Mouse (Mus musculus): ENCODE measurements around the gene Olfr1293-ps. TPM values are rescaled to one million over a fixed set of nuclear protein-coding genes. Genes with fewer than 3 reads are reported as not detected.

The Olfr1293-ps gene
- not detected in 2 replicates for polyA plus RNA-seq (2015; fragmentation: Nextera tagmentation; extraction: Ambion mirVana)

- Histone ChIP-seq H3K27ac (no peak within 1 kb of the TSS), H3K9ac (replicated peaks) (no peak within 1 kb of the TSS), H3K4me1 (replicated peaks) (no peaks in the 10 kb centered on the region), H3K4me3 (replicated peaks) (no peak within 1 kb of the TSS), H3K9me3 (no peaks in the 10 kb centered on the region), H3K27me3 (no peaks in the 10 kb centered on the region), H3K4me2 (replicated peaks) (no peak within 1 kb of the TSS), H3K36me3 (no peaks in the 10 kb centered on the region)
- WGBS: 91% methylated on average over 1 of the region's 1 CpGs
- no peak for ATAC-seq
Observed at GRCm38 (mm10) chr2:111524903-111525302, at the start of gene Olfr1293-ps. Gene Olfr1293-ps, plus strand, starts transcription at chr2:111525203.

- H3K27ac ChIP-seq: no peak within 1 kb of the TSS
- H3K4me2 ChIP-seq (replicated peaks): no peak within 1 kb of the TSS
- H3K4me1 ChIP-seq (replicated peaks): no peaks in the 10 kb centered on the region
- 71% methylated on average over 1 of the region's 1 CpGs for WGBS
- ATAC-seq: no peak
- H3K36me3 ChIP-seq: no peaks in the 10 kb centered on the region
- no peaks in the 10 kb centered on the region for H3K27me3 ChIP-seq
- H3K9me3 ChIP-seq: no peaks in the 10 kb centered on the region
- no peak within 1 kb of the TSS for H3K4me3 ChIP-seq (replicated peaks)
- H3K9ac ChIP-seq (replicated peaks): no peak within 1 kb of the TSS
Observed at GRCm38 (mm10) chr2:111480519-111480918, 44.5 kb upstream of the Olfr1293-ps start, which contains the start of gene Olfr1289. Gene Olfr1289, plus strand, starts transcription at chr2:111480819.

GRCm38 (mm10) chr2:111493729-111494128 is 31.3 kb upstream of the Olfr1293-ps start, which contains the start of gene Olfr1290:
Gene Olfr1290, minus strand, starts transcription at chr2:111493829.
- WGBS: 90% methylated on average over 5 of the region's 5 CpGs
- Histone ChIP-seq H3K4me3 (replicated peaks) (no peak within 1 kb of the TSS), H3K27me3 (no peaks in the 10 kb centered on the region), H3K9me3 (no peaks in the 10 kb centered on the region), H3K27ac (no peak within 1 kb of the TSS), H3K4me2 (replicated peaks) (no peak within 1 kb of the TSS), H3K36me3 (no peaks in the 10 kb centered on the region), H3K9ac (replicated peaks) (no peak within 1 kb of the TSS), H3K4me1 (replicated peaks) (no peaks in the 10 kb centered on the region)
- no peak for ATAC-seq

GRCm38 (mm10) chr2:111496880-111497279 is 28.1 kb upstream of the Olfr1293-ps start, which contains the start of gene Olfr1291-ps1:
Gene Olfr1291-ps1, plus strand, starts transcription at chr2:111497180.
- Histone ChIP-seq H3K27me3 (no peaks in the 10 kb centered on the region), H3K4me2 (replicated peaks) (no peak within 1 kb of the TSS), H3K4me3 (replicated peaks) (no peak within 1 kb of the TSS), H3K27ac (no peak within 1 kb of the TSS), H3K9me3 (no peaks in the 10 kb centered on the region), H3K9ac (replicated peaks) (no peak within 1 kb of the TSS), H3K4me1 (replicated peaks) (no peaks in the 10 kb centered on the region), H3K36me3 (no peaks in the 10 kb centered on the region)
- ATAC-seq: no peak
- 87% methylated on average over 3 of the region's 3 CpGs for WGBS

GRCm38 (mm10) chr2:111517451-111517850 is 7.6 kb upstream of the Olfr1293-ps start:
- no peak for ATAC-seq
- Histone ChIP-seq H3K4me3 (replicated peaks) (no peak overlapping the region), H3K9me3 (no peaks in the 10 kb centered on the region), H3K27me3 (no peaks in the 10 kb centered on the region), H3K27ac (no peak overlapping the region), H3K4me2 (replicated peaks) (no peak overlapping the region), H3K9ac (replicated peaks) (no peak overlapping the region), H3K4me1 (replicated peaks) (no peaks in the 10 kb centered on the region), H3K36me3 (no peaks in the 10 kb centered on the region)
- WGBS: 91% methylated on average over 10 of the region's 10 CpGs

GRCm38 (mm10) chr2:111540191-111540590 is 15.2 kb downstream of the Olfr1293-ps start, which contains the start of gene Olfr1294:
Gene Olfr1294, minus strand, starts transcription at chr2:111540291.
- no peak within 1 kb of the TSS for H3K27ac ChIP-seq
- 54% methylated on average over 1 of the region's 1 CpGs for WGBS
- no peak within 1 kb of the TSS for H3K4me3 ChIP-seq (replicated peaks)
- no peaks in the 10 kb centered on the region for H3K27me3 ChIP-seq
- no peaks in the 10 kb centered on the region for H3K36me3 ChIP-seq
- no peaks in the 10 kb centered on the region for H3K4me1 ChIP-seq (replicated peaks)
- no peak within 1 kb of the TSS for H3K4me2 ChIP-seq (replicated peaks)
- H3K9ac ChIP-seq (replicated peaks): no peak within 1 kb of the TSS
- ATAC-seq: no peak
- H3K9me3 ChIP-seq: no peaks in the 10 kb centered on the region

- Histone ChIP-seq H3K9me3 (no peaks in the 10 kb centered on the region), H3K36me3 (no peaks in the 10 kb centered on the region), H3K27ac (no peak within 1 kb of the TSS), H3K27me3 (no peaks in the 10 kb centered on the region), H3K4me3 (replicated peaks) (no peak within 1 kb of the TSS), H3K4me1 (replicated peaks) (no peaks in the 10 kb centered on the region), H3K4me2 (replicated peaks) (no peak within 1 kb of the TSS), H3K9ac (replicated peaks) (no peak within 1 kb of the TSS)
- ATAC-seq: no peak
Observed at GRCm38 (mm10) chr2:111569581-111569980, 44.6 kb downstream of the Olfr1293-ps start, which contains the start of gene Olfr1295. Gene Olfr1295, minus strand, starts transcription at chr2:111569681.

Other genes with a start within 250 kb of the Olfr1293-ps start
- not detected in 2 replicates for gene Olfr1278, start 235.1 kb upstream of the Olfr1293-ps start, polyA plus RNA-seq (2015; fragmentation: Nextera tagmentation; extraction: Ambion mirVana)
- not detected in 2 replicates for gene Olfr1279, start 224.6 kb upstream of the Olfr1293-ps start, polyA plus RNA-seq (2015; fragmentation: Nextera tagmentation; extraction: Ambion mirVana)
- not detected in 2 replicates for gene Olfr1280, start 211.2 kb upstream of the Olfr1293-ps start, polyA plus RNA-seq (2015; fragmentation: Nextera tagmentation; extraction: Ambion mirVana)
- not detected in 2 replicates for gene Olfr1281, start 198.7 kb upstream of the Olfr1293-ps start, polyA plus RNA-seq (2015; fragmentation: Nextera tagmentation; extraction: Ambion mirVana)
- not detected in 2 replicates for gene Olfr1282, start 189.1 kb upstream of the Olfr1293-ps start, polyA plus RNA-seq (2015; fragmentation: Nextera tagmentation; extraction: Ambion mirVana)
- gene Olfr1283, start 158.4 kb upstream of the Olfr1293-ps start, polyA plus RNA-seq (2015; fragmentation: Nextera tagmentation; extraction: Ambion mirVana): not detected in 2 replicates
- gene Olfr1284, start 149.7 kb upstream of the Olfr1293-ps start, polyA plus RNA-seq (2015; fragmentation: Nextera tagmentation; extraction: Ambion mirVana): not detected in 2 replicates
- gene Olfr1286, start 102.1 kb upstream of the Olfr1293-ps start, polyA plus RNA-seq (2015; fragmentation: Nextera tagmentation; extraction: Ambion mirVana): not detected in 2 replicates
- gene Olfr1287, start 76.1 kb upstream of the Olfr1293-ps start, polyA plus RNA-seq (2015; fragmentation: Nextera tagmentation; extraction: Ambion mirVana): not detected in 2 replicates
- not detected in 2 replicates for gene Olfr1288, start 51.1 kb upstream of the Olfr1293-ps start, polyA plus RNA-seq (2015; fragmentation: Nextera tagmentation; extraction: Ambion mirVana)
- not detected in 2 replicates for gene Olfr1289, start 44.4 kb upstream of the Olfr1293-ps start, polyA plus RNA-seq (2015; fragmentation: Nextera tagmentation; extraction: Ambion mirVana)
- not detected in 2 replicates for gene Olfr1290, start 31.4 kb upstream of the Olfr1293-ps start, polyA plus RNA-seq (2015; fragmentation: Nextera tagmentation; extraction: Ambion mirVana)
- gene Olfr1291-ps1, start 28.0 kb upstream of the Olfr1293-ps start, polyA plus RNA-seq (2015; fragmentation: Nextera tagmentation; extraction: Ambion mirVana): not detected in 2 replicates
- not detected in 2 replicates for gene Olfr1294, start 15.1 kb downstream of the Olfr1293-ps start, polyA plus RNA-seq (2015; fragmentation: Nextera tagmentation; extraction: Ambion mirVana)
- not detected in 2 replicates for gene Olfr1295, start 44.5 kb downstream of the Olfr1293-ps start, polyA plus RNA-seq (2015; fragmentation: Nextera tagmentation; extraction: Ambion mirVana)
- gene Olfr1297, start 101.3 kb downstream of the Olfr1293-ps start, polyA plus RNA-seq (2015; fragmentation: Nextera tagmentation; extraction: Ambion mirVana): not detected in 2 replicates
- not detected in 2 replicates for gene Olfr1298, start 124.0 kb downstream of the Olfr1293-ps start, polyA plus RNA-seq (2015; fragmentation: Nextera tagmentation; extraction: Ambion mirVana)
- not detected in 2 replicates for gene Olfr1299, start 136.2 kb downstream of the Olfr1293-ps start, polyA plus RNA-seq (2015; fragmentation: Nextera tagmentation; extraction: Ambion mirVana)
- not detected in 2 replicates for gene Olfr1301, start 225.8 kb downstream of the Olfr1293-ps start, polyA plus RNA-seq (2015; fragmentation: Nextera tagmentation; extraction: Ambion mirVana)

Measured in midbrain, embryonic 13.5 days (tissue).